Mouse (Mus musculus) megakaryocyte, embryonic 14.5 days (primary cell): ENCODE data around the gene Hist1h4h.

Experiments used
- FLI1 ChIP-seq: IDR thresholded peaks from 2 replicates; pipeline ENCODE4 v1.6.1; 2012; ENCODE audit warnings: low read length, inconsistent platforms, mixed read lengths
- GATA1 ChIP-seq: IDR thresholded peaks from 3 replicates; pipeline ENCODE4 v1.6.1; 2012; ENCODE audit warnings: mixed read lengths, low read length, inconsistent platforms, borderline replicate concordance

DNA sequence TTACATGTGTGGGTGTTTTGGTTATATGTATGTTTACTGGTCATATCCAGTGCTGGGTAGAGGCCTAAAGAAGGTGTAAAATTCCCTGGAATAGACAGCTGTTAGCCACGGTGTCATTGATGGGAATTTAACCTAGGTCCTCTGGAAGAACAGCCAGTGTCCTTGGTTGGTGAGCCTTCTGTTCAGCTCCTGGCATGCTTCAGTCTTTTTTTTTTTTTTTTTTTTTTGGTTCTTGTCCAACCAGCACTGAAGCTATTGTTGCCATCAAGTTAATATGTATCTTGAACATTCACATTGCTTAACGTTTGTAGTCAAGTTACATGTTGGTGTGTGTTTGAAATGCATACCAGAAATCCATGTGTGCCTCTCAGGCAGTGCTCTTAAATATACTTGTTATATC lies 33.6 kb downstream of the Hist1h4h start:
- no peak for TF ChIP-seq GATA1
- TF ChIP-seq FLI1, result no peak
